Mouse (Mus musculus): ENCODE measurements at regions not wholly inside any gene's neighbourhood (a gene's known extent, or its start where the extent isn't known, plus 50 kb on each side); places are given as distances from the start of the nearest gene placed in this dataset.

DNA sequence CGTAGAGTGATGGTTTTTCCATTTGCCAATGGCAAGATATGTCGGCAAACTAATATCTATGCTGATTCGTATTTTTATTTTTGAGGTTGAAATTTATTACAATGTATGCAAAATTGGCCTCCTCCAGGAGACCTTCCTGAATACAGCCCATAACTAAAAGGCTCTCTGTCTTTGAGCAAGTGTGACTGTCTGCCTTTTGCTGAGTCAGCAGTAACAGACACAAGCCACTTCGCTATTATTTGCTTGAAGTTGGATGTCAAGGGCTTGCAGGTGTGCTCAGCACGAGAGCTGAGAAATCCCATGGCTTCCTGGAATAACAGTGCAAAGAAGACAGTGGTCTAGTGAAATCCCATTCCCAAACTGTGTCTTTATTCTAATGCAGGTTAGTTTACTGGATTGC, 56.9 kb downstream of the Dmrt2 start:
- H3K4me1 ChIP-seq (ENCODE audit: control insufficient read depth, low read depth, low read length), result no peaks in the 10 kb centered on the region
- H3K36me3 ChIP-seq (ENCODE audit: control insufficient read depth, insufficient read depth), result no peaks in the 10 kb centered on the region

DNA sequence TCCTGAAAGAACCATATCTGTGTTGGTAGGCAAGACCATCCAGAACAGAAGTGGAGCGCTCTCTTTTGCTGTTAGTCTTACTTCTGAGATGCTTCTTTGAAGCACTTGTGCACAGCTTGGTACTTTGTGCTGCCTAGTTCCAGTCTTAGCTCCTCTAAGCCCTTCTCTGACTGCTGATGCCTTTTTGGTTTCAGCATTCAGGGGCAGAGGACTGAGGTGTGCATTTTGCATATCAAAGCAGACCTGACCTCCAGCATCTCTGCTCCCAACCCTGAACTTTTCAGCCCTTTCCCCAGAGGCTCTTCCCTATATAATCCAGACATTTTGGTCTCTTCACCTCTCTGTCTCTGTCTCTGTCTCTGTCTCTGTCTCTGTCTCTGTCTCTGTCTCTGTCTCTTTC, 57.4 kb downstream of the Dmrt2 start:
- no peak overlapping the region for H3K27ac ChIP-seq (ENCODE audit: low read length)
- 73% methylated on average over 1 of the region's 1 CpGs for WGBS (ENCODE audit: insufficient replicate concordance)
- no peaks in the 10 kb centered on the region for H3K4me1 ChIP-seq (ENCODE audit: control insufficient read depth, low read depth, low read length)
- no peaks in the 10 kb centered on the region for H3K27me3 ChIP-seq (ENCODE audit: control insufficient read depth, insufficient read depth, low read depth, low read length)
- no peak overlapping the region for H3K4me3 ChIP-seq (ENCODE audit: low read depth, low read length)
- H3K36me3 ChIP-seq (ENCODE audit: control insufficient read depth, insufficient read depth), result no peaks in the 10 kb centered on the region
- H3K9me3 ChIP-seq (replicated peaks; ENCODE audit: control insufficient read depth, low read length), result no peaks in the 10 kb centered on the region
- H3K4me2 ChIP-seq (ENCODE audit: low read depth, low read length), result no peak overlapping the region
- no peak overlapping the region for H3K9ac ChIP-seq (ENCODE audit: low read depth, low read length)
- ATAC-seq (ENCODE audit: low read depth), result no peak

More for the DNA sequence above, 56.9 kb downstream of the Dmrt2 start:
- Histone ChIP-seq H3K9ac (ENCODE audit: low read depth, low read length) (no peak overlapping the region), H3K27me3 (ENCODE audit: control insufficient read depth, insufficient read depth, low read depth, low read length) (no peaks in the 10 kb centered on the region), H3K9me3 (replicated peaks; ENCODE audit: control insufficient read depth, low read length) (no peaks in the 10 kb centered on the region), H3K4me2 (ENCODE audit: low read depth, low read length) (no peak overlapping the region), H3K27ac (ENCODE audit: low read length) (no peak overlapping the region), H3K4me3 (ENCODE audit: low read depth, low read length) (no peak overlapping the region)
- ATAC-seq (ENCODE audit: low read depth), result no peak
- 70% methylated on average over 5 of the region's 5 CpGs for WGBS (ENCODE audit: insufficient replicate concordance)

DNA sequence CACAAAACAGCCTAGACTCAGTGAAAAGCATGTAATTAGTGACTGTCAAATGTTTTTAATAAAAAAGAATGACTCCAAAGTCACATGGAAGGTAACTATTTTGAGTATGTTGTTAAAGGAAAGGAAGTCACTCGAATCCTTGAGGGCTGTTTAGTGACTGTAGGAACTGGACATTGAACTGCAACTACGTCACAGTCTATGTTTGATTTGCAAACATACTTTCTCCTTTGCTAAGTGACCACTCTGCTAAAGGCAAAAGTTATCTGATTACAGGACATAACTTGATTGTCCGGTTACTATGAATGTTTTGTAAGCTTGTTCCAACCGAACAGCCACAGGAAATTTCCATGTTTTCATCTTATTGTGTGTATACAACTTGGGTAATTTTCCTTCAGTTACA, 106.2 kb downstream of the Dmrt2 start:
- Histone ChIP-seq H3K9ac (ENCODE audit: low read depth, low read length) (no peak overlapping the region), H3K27me3 (ENCODE audit: control insufficient read depth, insufficient read depth, low read depth, low read length) (no peaks in the 10 kb centered on the region), H3K4me1 (ENCODE audit: control insufficient read depth, low read depth, low read length) (no peaks in the 10 kb centered on the region), H3K36me3 (ENCODE audit: control insufficient read depth, insufficient read depth) (no peaks in the 10 kb centered on the region), H3K4me2 (ENCODE audit: low read depth, low read length) (no peak overlapping the region), H3K4me3 (ENCODE audit: low read depth, low read length) (no peak overlapping the region), H3K27ac (ENCODE audit: low read length) (no peak overlapping the region), H3K9me3 (replicated peaks; ENCODE audit: control insufficient read depth, low read length) (no peaks in the 10 kb centered on the region)
- no peak for ATAC-seq (ENCODE audit: low read depth)
- 47% methylated on average over 4 of the region's 4 CpGs for WGBS (ENCODE audit: insufficient replicate concordance)

DNA sequence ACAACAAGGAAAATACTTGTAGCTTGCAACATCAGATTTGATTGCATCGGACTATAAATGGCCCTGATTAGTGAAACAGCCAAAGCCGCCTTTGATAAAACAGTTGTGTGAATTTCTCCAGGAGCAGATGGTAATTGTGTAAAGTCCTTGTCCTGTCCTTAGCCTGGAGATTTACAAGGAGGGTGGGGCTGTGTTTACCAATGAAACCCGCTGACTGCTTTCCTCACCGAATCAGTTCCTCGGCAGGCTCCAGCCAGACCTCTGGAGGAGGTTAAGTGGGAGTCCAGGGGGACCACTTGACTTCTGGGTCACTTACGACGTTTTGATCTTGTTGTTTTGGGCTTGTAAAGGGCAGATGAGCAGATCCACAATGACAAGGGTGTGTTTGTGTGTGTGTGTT, 107.1 kb downstream of the Dmrt2 start:
- Histone ChIP-seq H3K4me3 (ENCODE audit: low read depth, low read length) (no peak overlapping the region), H3K36me3 (ENCODE audit: control insufficient read depth, insufficient read depth) (no peaks in the 10 kb centered on the region), H3K27me3 (ENCODE audit: control insufficient read depth, insufficient read depth, low read depth, low read length) (no peaks in the 10 kb centered on the region), H3K9me3 (replicated peaks; ENCODE audit: control insufficient read depth, low read length) (no peaks in the 10 kb centered on the region), H3K4me2 (ENCODE audit: low read depth, low read length) (no peak overlapping the region), H3K4me1 (ENCODE audit: control insufficient read depth, low read depth, low read length) (no peaks in the 10 kb centered on the region), H3K27ac (ENCODE audit: low read length) (no peak overlapping the region), H3K9ac (ENCODE audit: low read depth, low read length) (no peak overlapping the region)
- ATAC-seq (ENCODE audit: low read depth), result no peak
- WGBS (ENCODE audit: insufficient replicate concordance), result 56% methylated on average over 7 of the region's 7 CpGs

GRCm38 (mm10) chr19:25781314-25781713, 109.1 kb downstream of the Dmrt2 start:
- ATAC-seq (ENCODE audit: low read depth), result no peak; the same call in 1 of the 2 replicates
- Histone ChIP-seq H3K4me3 (ENCODE audit: low read depth, low read length) (no peak overlapping the region), H3K4me1 (ENCODE audit: control insufficient read depth, low read depth, low read length) (no peaks in the 10 kb centered on the region), H3K36me3 (ENCODE audit: control insufficient read depth, insufficient read depth) (no peaks in the 10 kb centered on the region), H3K4me2 (ENCODE audit: low read depth, low read length) (no peak overlapping the region), H3K27me3 (ENCODE audit: control insufficient read depth, insufficient read depth, low read depth, low read length) (no peaks in the 10 kb centered on the region), H3K27ac (ENCODE audit: low read length) (no peak overlapping the region), H3K9ac (ENCODE audit: low read depth, low read length) (no peak overlapping the region), H3K9me3 (replicated peaks; ENCODE audit: control insufficient read depth, low read length) (no peaks in the 10 kb centered on the region)
- 68% methylated on average over 7 of the region's 7 CpGs for WGBS (ENCODE audit: insufficient replicate concordance)

GRCm38 (mm10) chr19:25802692-25803091, 130.5 kb downstream of the Dmrt2 start:
- Histone ChIP-seq H3K27ac (ENCODE audit: low read length) (no peak overlapping the region), H3K9ac (ENCODE audit: low read depth, low read length) (no peak overlapping the region), H3K27me3 (ENCODE audit: control insufficient read depth, insufficient read depth, low read depth, low read length) (no peaks in the 10 kb centered on the region), H3K4me2 (ENCODE audit: low read depth, low read length) (no peak overlapping the region), H3K9me3 (replicated peaks; ENCODE audit: control insufficient read depth, low read length) (no peaks in the 10 kb centered on the region), H3K36me3 (ENCODE audit: control insufficient read depth, insufficient read depth) (no peaks in the 10 kb centered on the region), H3K4me1 (ENCODE audit: control insufficient read depth, low read depth, low read length) (no peaks in the 10 kb centered on the region), H3K4me3 (ENCODE audit: low read depth, low read length) (no peak overlapping the region)
- no peak for ATAC-seq (ENCODE audit: low read depth)
- 61% methylated on average over 7 of the region's 7 CpGs for WGBS (ENCODE audit: insufficient replicate concordance)

DNA sequence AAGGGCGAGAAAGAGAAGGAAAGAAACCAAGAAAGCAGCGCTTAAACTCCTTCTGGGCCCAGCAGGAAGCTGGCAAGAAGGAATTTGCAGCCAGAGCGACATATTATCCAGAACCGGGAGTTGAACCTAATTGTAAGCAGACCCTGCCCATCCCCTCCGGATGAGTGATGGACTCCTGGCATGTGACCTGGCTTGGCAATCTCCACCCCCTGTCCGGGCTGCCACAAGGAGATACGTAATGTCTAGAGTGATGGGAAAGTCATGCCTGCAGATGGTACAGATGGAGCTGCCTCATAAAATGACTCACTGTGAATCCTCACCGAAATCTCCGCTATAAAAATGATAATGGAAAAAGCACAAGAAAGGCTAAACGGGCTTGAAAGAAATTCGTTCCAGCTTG, 133.1 kb downstream of the Dmrt2 start:
- H3K36me3 ChIP-seq (ENCODE audit: control insufficient read depth, insufficient read depth), result no peaks in the 10 kb centered on the region
- 70% methylated on average over 11 of the region's 11 CpGs for WGBS (ENCODE audit: insufficient replicate concordance)
- ATAC-seq (ENCODE audit: low read depth), result no peak

DNA sequence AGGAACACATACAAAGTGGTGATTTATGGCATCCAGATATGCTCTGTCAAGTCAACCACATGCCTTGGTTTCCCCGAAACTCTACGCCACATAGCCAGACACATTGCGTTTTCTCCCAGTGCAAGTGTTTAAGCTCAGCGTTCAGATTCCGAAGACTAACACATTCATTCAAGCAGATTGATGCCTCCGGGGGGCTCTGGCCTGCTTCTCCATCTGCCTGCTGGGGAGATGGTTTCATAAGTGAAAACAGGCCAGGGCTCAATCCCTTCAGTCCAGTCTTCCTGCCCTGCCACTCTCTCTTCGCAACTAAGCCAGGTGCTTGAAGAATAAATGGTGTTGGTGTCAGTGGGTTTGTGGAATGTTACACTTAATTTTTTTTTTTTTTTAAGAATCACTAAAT, 141.4 kb downstream of the Dmrt2 start:
- H3K4me2 ChIP-seq (ENCODE audit: low read depth, low read length), result no peak overlapping the region
- no peak overlapping the region for H3K9ac ChIP-seq (ENCODE audit: low read depth, low read length)
- no peak overlapping the region for H3K4me3 ChIP-seq (ENCODE audit: low read depth, low read length)
- H3K27ac ChIP-seq (ENCODE audit: low read length), result no peak overlapping the region
- WGBS (ENCODE audit: insufficient replicate concordance), result 82% methylated on average over 7 of the region's 7 CpGs
- no peaks in the 10 kb centered on the region for H3K4me1 ChIP-seq (ENCODE audit: control insufficient read depth, low read depth, low read length)
- no peak for ATAC-seq (ENCODE audit: low read depth)
- H3K9me3 ChIP-seq (replicated peaks; ENCODE audit: control insufficient read depth, low read length), result no peaks in the 10 kb centered on the region
- H3K36me3 ChIP-seq (ENCODE audit: control insufficient read depth, insufficient read depth), result no peaks in the 10 kb centered on the region
- H3K27me3 ChIP-seq (ENCODE audit: control insufficient read depth, insufficient read depth, low read depth, low read length), result no peaks in the 10 kb centered on the region

More for the DNA sequence above, 133.1 kb downstream of the Dmrt2 start:
- Histone ChIP-seq H3K4me2 (ENCODE audit: low read depth, low read length) (no peak overlapping the region), H3K4me1 (ENCODE audit: control insufficient read depth, low read depth, low read length) (no peaks in the 10 kb centered on the region), H3K9ac (ENCODE audit: low read depth, low read length) (no peak overlapping the region), H3K27me3 (ENCODE audit: control insufficient read depth, insufficient read depth, low read depth, low read length) (no peaks in the 10 kb centered on the region), H3K4me3 (ENCODE audit: low read depth, low read length) (no peak overlapping the region), H3K9me3 (replicated peaks; ENCODE audit: control insufficient read depth, low read length) (no peaks in the 10 kb centered on the region), H3K27ac (ENCODE audit: low read length) (no peak overlapping the region)

DNA sequence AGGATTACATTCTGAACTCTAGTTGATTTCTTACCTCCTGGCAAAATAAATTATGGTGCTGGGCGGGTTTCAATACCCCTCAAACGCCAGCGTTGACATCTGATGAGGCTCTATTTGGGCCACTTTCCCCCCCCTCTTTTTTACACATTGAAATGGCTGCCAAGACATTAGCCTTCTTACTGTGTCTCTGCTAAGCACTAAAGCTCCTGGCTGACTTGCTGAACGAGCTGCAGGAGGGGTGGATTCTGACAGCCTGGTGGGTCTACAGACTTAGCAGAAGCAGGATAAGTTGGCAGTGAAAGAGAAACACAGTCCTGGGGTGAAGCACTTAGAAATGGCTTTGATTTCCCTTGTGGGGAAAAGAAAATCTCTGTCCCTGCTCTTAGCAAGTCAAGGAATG, 172.9 kb downstream of the Dmrt2 start:
- 61% methylated on average over 4 of the region's 4 CpGs for WGBS (ENCODE audit: insufficient replicate concordance)
- H3K4me2 ChIP-seq (ENCODE audit: low read depth, low read length), result no peak overlapping the region
- H3K27ac ChIP-seq (ENCODE audit: low read length), result no peak overlapping the region
- no peaks in the 10 kb centered on the region for H3K36me3 ChIP-seq (ENCODE audit: control insufficient read depth, insufficient read depth)
- no peak overlapping the region for H3K9ac ChIP-seq (ENCODE audit: low read depth, low read length)
- H3K27me3 ChIP-seq (ENCODE audit: control insufficient read depth, insufficient read depth, low read depth, low read length), result no peaks in the 10 kb centered on the region
- ATAC-seq (ENCODE audit: low read depth), result no peak
- H3K4me1 ChIP-seq (ENCODE audit: control insufficient read depth, low read depth, low read length), result no peaks in the 10 kb centered on the region
- H3K4me3 ChIP-seq (ENCODE audit: low read depth, low read length), result no peak overlapping the region
- H3K9me3 ChIP-seq (replicated peaks; ENCODE audit: control insufficient read depth, low read length), result no peaks in the 10 kb centered on the region

DNA sequence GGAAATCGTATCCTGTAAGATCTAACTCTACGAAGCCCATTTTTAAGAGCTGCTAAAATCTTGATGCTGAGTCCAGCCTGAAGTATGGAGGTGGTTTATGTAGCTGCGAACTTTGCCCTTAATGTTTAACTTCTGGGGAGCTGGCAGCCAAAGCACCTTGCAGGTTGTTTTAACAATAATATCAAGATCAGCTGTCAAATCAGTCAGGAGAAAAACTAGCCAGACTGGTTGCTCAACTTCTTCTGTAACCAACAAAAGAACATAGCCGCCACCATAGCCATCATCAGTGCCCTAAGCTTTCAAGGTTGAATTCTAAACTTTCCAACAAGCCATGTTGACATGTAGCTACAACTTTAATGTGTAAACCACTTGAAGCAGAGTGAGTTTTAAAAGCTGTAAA, 184.1 kb downstream of the Dmrt2 start:
- Histone ChIP-seq H3K4me1 (ENCODE audit: control insufficient read depth, low read depth, low read length) (no peaks in the 10 kb centered on the region), H3K9ac (ENCODE audit: low read depth, low read length) (no peak overlapping the region), H3K4me2 (ENCODE audit: low read depth, low read length) (no peak overlapping the region), H3K27me3 (ENCODE audit: control insufficient read depth, insufficient read depth, low read depth, low read length) (no peaks in the 10 kb centered on the region), H3K4me3 (ENCODE audit: low read depth, low read length) (no peak overlapping the region), H3K36me3 (ENCODE audit: control insufficient read depth, insufficient read depth) (no peaks in the 10 kb centered on the region), H3K9me3 (replicated peaks; ENCODE audit: control insufficient read depth, low read length) (no peaks in the 10 kb centered on the region), H3K27ac (ENCODE audit: low read length) (no peak overlapping the region)
- 45% methylated on average over 4 of the region's 4 CpGs for WGBS (ENCODE audit: insufficient replicate concordance)
- ATAC-seq (ENCODE audit: low read depth), result no peak
